Mouse (Mus musculus) erythroblast, embryonic 14.5 days (primary cell): ENCODE results near the gene Kif6.

Source experiments
- GATA1 ChIP-seq: IDR thresholded peaks from 2 replicates; pipeline ENCODE4 v1.6.1; 2012; ENCODE audit warnings: low read length, inconsistent platforms, mixed read lengths
- TAL1 ChIP-seq: IDR thresholded peaks from 3 replicates; pipeline ENCODE4 v1.6.1; 2012; ENCODE audit warnings: low read length, inconsistent platforms, mixed read lengths

DNA sequence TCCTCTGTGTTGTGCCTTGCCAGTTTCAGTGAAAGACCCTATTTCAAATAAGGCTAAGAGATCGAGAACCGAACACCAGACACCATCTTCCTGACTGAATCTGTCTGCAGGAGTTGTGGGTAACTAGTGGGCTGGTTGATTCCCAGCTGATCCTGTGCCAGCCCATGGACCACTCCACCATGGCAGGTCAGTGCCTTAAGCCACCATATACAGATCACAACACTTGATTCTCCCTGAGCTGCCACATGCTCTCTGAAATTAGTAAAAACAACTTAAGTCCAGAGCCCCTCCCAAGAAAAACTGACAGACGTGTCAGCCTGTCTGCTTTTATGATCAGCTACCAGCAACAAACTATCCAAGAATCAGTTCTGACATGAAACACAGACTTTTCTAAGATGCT lies 180.3 kb downstream of the Kif6 start:
- TF ChIP-seq TAL1 (no peak), GATA1 (no peak)
